Mouse (Mus musculus) MEL (cell line): ENCODE results near the gene Btbd11. TPM values are rescaled to one million over a fixed set of nuclear protein-coding genes. Genes with fewer than 3 reads are reported as not detected.

Experiments used
- DNase-seq: peaks from one replicate; pipeline ENCODE4 v3.0.0; 2011; ENCODE audit warnings: low read depth, low spot score
- H3K27ac ChIP-seq: 2 replicates; pipeline ENCODE4 v1.5.1; 2012; ENCODE audit warnings: low read depth, mild to moderate bottlenecking, control low read depth, low read length, moderate library complexity; ENCODE audit not compliant: control insufficient read depth
- H3K27me3 ChIP-seq, 2 experiments: fragments of 150-350 bp in 1 of 2; sonication (generic) in 1 of 2; 2 replicates each; pipeline ENCODE4 v1.6.1; 2012; ENCODE audit warnings: low read length in 2 of 2, mild to moderate bottlenecking in 2 of 2, improper control_type of control experiment in 1 of 2, moderate library complexity in 1 of 2; ENCODE audit not compliant: insufficient read depth in 2 of 2, control insufficient read depth in 1 of 2
- H3K36me3 ChIP-seq, 2 experiments: 2 replicates each; pipeline ENCODE4 v1.6.1; 2012 to 2014; ENCODE audit warnings: low read length in 2 of 2, improper control_type of control experiment in 1 of 2, inconsistent platforms in 1 of 2, mild to moderate bottlenecking in 1 of 2; ENCODE audit not compliant: insufficient read depth in 2 of 2, control insufficient read depth in 1 of 2
- H3K4me1 ChIP-seq, 2 experiments: fragments of 150-350 bp in 1 of 2; sonication (generic) in 1 of 2; 2 replicates each; pipeline ENCODE4 v1.6.1; 2012; ENCODE audit warnings: low read length in 2 of 2, improper control_type of control experiment in 1 of 2, mild to moderate bottlenecking in 1 of 2; ENCODE audit not compliant: insufficient read depth in 2 of 2, control insufficient read depth in 1 of 2
- H3K4me3 ChIP-seq, 2 experiments: fragments of 150-350 bp in 1 of 2; sonication (generic) in 1 of 2; 2 replicates each; pipeline ENCODE4 v1.5.1; 2012; ENCODE audit warnings: low read depth in 2 of 2, low read length in 2 of 2, mild to moderate bottlenecking in 2 of 2, moderate library complexity in 2 of 2, control low read depth in 1 of 2, improper control_type of control experiment in 1 of 2; ENCODE audit not compliant: control insufficient read depth in 1 of 2, insufficient read depth in 1 of 2
- H3K79me2 ChIP-seq: 2 replicates; pipeline ENCODE4 v1.6.1; 2012; ENCODE audit warnings: mild to moderate bottlenecking, low read length, moderate library complexity; ENCODE audit not compliant: control insufficient read depth, poor library complexity, insufficient read depth
- H3K9ac ChIP-seq: 2 replicates; pipeline ENCODE4 v1.6.1; 2012; ENCODE audit warnings: low read depth, mild to moderate bottlenecking, control low read depth, low read length, moderate library complexity; ENCODE audit not compliant: control insufficient read depth, poor library complexity, severe bottlenecking
- H3K9me3 ChIP-seq: fragments of 150-350 bp; sonication (generic); replicated peaks from 2 replicates; pipeline ENCODE4 v1.6.1; 2012; ENCODE audit warnings: mild to moderate bottlenecking, low read length, improper control_type of control experiment, moderate library complexity; ENCODE audit not compliant: insufficient read depth
- BHLHE40 ChIP-seq: IDR thresholded peaks from 2 replicates; pipeline ENCODE4 v1.6.1; 2012; ENCODE audit warnings: low read depth, mild to moderate bottlenecking, inconsistent platforms, low read length, improper control_type of control experiment, borderline replicate concordance
- CHD1 ChIP-seq: IDR thresholded peaks from 2 replicates; pipeline ENCODE4 v1.6.1; 2012; ENCODE audit warnings: low read depth, mild to moderate bottlenecking, inconsistent platforms, low read length, improper control_type of control experiment
- CHD2 ChIP-seq: IDR thresholded peaks from 2 replicates; pipeline ENCODE4 v1.6.1; 2011; ENCODE audit warnings: low read length, improper control_type of control experiment
- CTCF ChIP-seq, 3 experiments: IDR thresholded peaks in 2 of 3; conservative IDR thresholded peaks in 1 of 3; 2 replicates each; pipeline ENCODE4 v1.5.1; 2011 to 2012; ENCODE audit warnings: low read length in 3 of 3, low read depth in 2 of 3, mild to moderate bottlenecking in 2 of 3, improper control_type of control experiment in 1 of 3, inconsistent platforms in 1 of 3, mixed read lengths in 1 of 3, moderate library complexity in 1 of 3; ENCODE audit not compliant: control insufficient read depth in 1 of 3, insufficient read depth in 1 of 3, poor library complexity in 1 of 3, severe bottlenecking in 1 of 3
- E2F4 ChIP-seq: IDR thresholded peaks from 2 replicates; pipeline ENCODE4 v1.6.1; 2011; ENCODE audit warnings: low read depth, low read length, improper control_type of control experiment, borderline replicate concordance
- ELF1 ChIP-seq: IDR thresholded peaks from 2 replicates; pipeline ENCODE4 v1.6.1; 2014; ENCODE audit warnings: low read depth, mild to moderate bottlenecking, inconsistent platforms, low read length, improper control_type of control experiment, moderate library complexity
- ETS1 ChIP-seq: IDR thresholded peaks from 2 replicates; pipeline ENCODE4 v1.6.1; 2012; ENCODE audit warnings: low read depth, mild to moderate bottlenecking, inconsistent platforms, low read length, improper control_type of control experiment, moderate library complexity
- GABPA ChIP-seq: IDR thresholded peaks from 2 replicates; pipeline ENCODE4 v1.6.1; 2012; ENCODE audit warnings: low read depth, mild to moderate bottlenecking, inconsistent platforms, low read length, improper control_type of control experiment, moderate library complexity
- HCFC1 ChIP-seq: IDR thresholded peaks from 2 replicates; pipeline ENCODE4 v1.6.1; 2012; ENCODE audit warnings: low read depth, mild to moderate bottlenecking, inconsistent platforms, low read length, improper control_type of control experiment, moderate library complexity
- KAT2A ChIP-seq: conservative IDR thresholded peaks from 2 replicates; pipeline ENCODE4 v1.6.1; 2012; ENCODE audit warnings: low read depth, low read length, improper control_type of control experiment, inconsistent platforms
- MAFK ChIP-seq: IDR thresholded peaks from 2 replicates; pipeline ENCODE4 v1.6.1; 2011; ENCODE audit warnings: low read depth, mild to moderate bottlenecking, low read length, improper control_type of control experiment, borderline replicate concordance
- MXI1 ChIP-seq: IDR thresholded peaks from 2 replicates; pipeline ENCODE4 v1.6.1; 2011; ENCODE audit warnings: mild to moderate bottlenecking, low read depth, low read length, improper control_type of control experiment
- NELFE ChIP-seq: IDR thresholded peaks from 2 replicates; pipeline ENCODE4 v1.6.1; 2011; ENCODE audit warnings: low read depth, low read length, improper control_type of control experiment
- NRF1 ChIP-seq: IDR thresholded peaks from 2 replicates; pipeline ENCODE4 v1.6.1; 2014; ENCODE audit warnings: low read depth, mild to moderate bottlenecking, inconsistent platforms, low read length, improper control_type of control experiment, moderate library complexity; ENCODE audit not compliant: poor library complexity, insufficient read depth, severe bottlenecking
- POLR2A ChIP-seq, 2 experiments: IDR thresholded peaks; 2 replicates each; pipeline ENCODE4 v1.6.1; 2011 to 2012; ENCODE audit warnings: low read length in 2 of 2, mild to moderate bottlenecking in 2 of 2, control low read depth in 1 of 2, improper control_type of control experiment in 1 of 2, low read depth in 1 of 2, moderate library complexity in 1 of 2; ENCODE audit not compliant: control insufficient read depth in 1 of 2, insufficient read depth in 1 of 2, poor library complexity in 1 of 2
- POLR2AphosphoS2 ChIP-seq: IDR thresholded peaks from 2 replicates; pipeline ENCODE4 v1.6.1; 2011; ENCODE audit warnings: low read length, improper control_type of control experiment
- SMC3 ChIP-seq: IDR thresholded peaks from 2 replicates; pipeline ENCODE4 v1.6.1; 2011; ENCODE audit warnings: low read depth, low read length, improper control_type of control experiment
- TAL1 ChIP-seq: IDR thresholded peaks from 2 replicates; pipeline ENCODE4 v1.6.1; 2012; ENCODE audit warnings: mild to moderate bottlenecking, inconsistent platforms, low read length, moderate library complexity, mixed read lengths
- UBTF ChIP-seq: IDR thresholded peaks from 2 replicates; pipeline ENCODE4 v1.6.1; 2012; ENCODE audit warnings: low read depth, mild to moderate bottlenecking, inconsistent platforms, low read length, improper control_type of control experiment, moderate library complexity, borderline replicate concordance; ENCODE audit not compliant: insufficient read depth
- USF1 ChIP-seq: IDR thresholded peaks from 2 replicates; pipeline ENCODE4 v1.6.1; 2014; ENCODE audit warnings: low read depth, mild to moderate bottlenecking, inconsistent platforms, low read length, improper control_type of control experiment, moderate library complexity
- USF2 ChIP-seq, 2 experiments: IDR thresholded peaks; 2 replicates each; pipeline ENCODE4 v1.6.1; 2011 to 2012; ENCODE audit warnings: improper control_type of control experiment in 2 of 2, low read length in 2 of 2, borderline replicate concordance in 1 of 2, inconsistent platforms in 1 of 2, low read depth in 1 of 2, mild to moderate bottlenecking in 1 of 2; ENCODE audit not compliant: insufficient read depth in 1 of 2
- ZC3H11A ChIP-seq: IDR thresholded peaks from 2 replicates; pipeline ENCODE4 v1.6.1; 2012; ENCODE audit warnings: low read depth, mild to moderate bottlenecking, inconsistent platforms, low read length, improper control_type of control experiment
- ZKSCAN1 ChIP-seq: IDR thresholded peaks from 2 replicates; pipeline ENCODE4 v1.6.1; 2012; ENCODE audit warnings: low read depth, mild to moderate bottlenecking, inconsistent platforms, low read length, improper control_type of control experiment, moderate library complexity
- ZMIZ1 ChIP-seq: IDR thresholded peaks from 2 replicates; pipeline ENCODE4 v1.6.1; 2012; ENCODE audit warnings: low read depth, mild to moderate bottlenecking, inconsistent platforms, low read length, improper control_type of control experiment, moderate library complexity
- polyA plus RNA-seq, 2 experiments: library from polyadenylated mRNA; stranded (reverse) in 1 of 2; unstranded in 1 of 2; fragments of >175 nt in 1 of 2; fragments of >200 nt in 1 of 2; gene quantifications; 2 replicates each; pipeline versions ENCODE4 v1.2.1 to v1.2.4; 2012; ENCODE audit warnings: low replicate concordance in 2 of 2, low read depth in 1 of 2; ENCODE audit not compliant: insufficient read length in 2 of 2, insufficient read depth in 1 of 2, missing spikeins in 1 of 2
- total RNA-seq: library from RNA; depleted of rRNA; stranded (reverse); fragments of 300-350 nt; gene quantifications from 2 replicates; pipeline ENCODE4 v1.2.3, GENCODE M21; 2012

Btbd11 gene
- total and polyA plus RNA-seq, 3 experiments, result not detected

DNA sequence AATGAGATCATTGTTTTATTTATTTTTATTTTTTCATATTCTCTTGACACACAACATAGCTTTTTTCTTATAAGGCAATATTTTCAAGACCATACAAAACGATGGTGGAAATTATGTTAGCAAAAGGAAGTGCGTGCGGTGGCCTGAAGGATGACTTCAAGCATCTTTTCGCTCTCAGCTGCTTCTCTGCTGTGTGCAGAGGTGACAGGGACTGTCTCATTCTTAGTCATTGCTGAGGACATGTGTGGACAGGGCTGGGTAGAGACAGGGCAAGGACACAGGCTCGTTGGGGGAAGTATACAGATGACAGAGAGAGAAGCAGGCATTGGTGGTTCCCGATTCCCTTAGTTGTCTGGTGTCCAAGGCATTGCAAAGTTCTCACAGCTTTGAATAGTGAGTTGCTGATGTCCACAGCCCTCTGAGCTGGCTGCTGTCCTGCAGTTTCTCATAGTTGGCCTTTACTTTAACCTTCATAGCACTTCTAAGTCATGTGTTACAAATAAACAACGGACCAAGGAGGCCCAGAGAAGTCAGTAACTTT, 135.7 kb downstream of the Btbd11 start:
- Histone ChIP-seq H3K4me1 (no peaks in the 10 kb centered on the region), H3K79me2 (no peaks in the 10 kb centered on the region), H3K9ac (no peak overlapping the region), H3K36me3 (no peaks in the 10 kb centered on the region), H3K27me3 (no peaks in the 10 kb centered on the region; a peak in 1 of 4 replicates), H3K4me3 (no peak overlapping the region), H3K27ac (no peak overlapping the region), H3K9me3 (no peaks in the 10 kb centered on the region)
- DNase-seq, result no peak
- no peak for TF ChIP-seq USF2 (IDR thresholded peaks at IDR 0.05; ENCODE audit: borderline replicate concordance in 1 of 2, insufficient read depth in 1 of 2, low read depth in 1 of 2, low read length in 2 of 2)
- TF ChIP-seq USF1, result no peak
- TF ChIP-seq HCFC1, result no peak
- no peak for TF ChIP-seq CTCF (IDR thresholded peaks at IDR 0.05 in 2 of 3, conservative IDR thresholded peaks at IDR 0.05 in 1 of 3; ENCODE audit: control insufficient read depth in 1 of 3, insufficient read depth in 1 of 3, low read depth in 2 of 3, low read length in 3 of 3, poor library complexity in 1 of 3, severe bottlenecking in 1 of 3)
- TF ChIP-seq ZC3H11A, result no peak
- TF ChIP-seq MXI1, result no peak
- no peak for TF ChIP-seq NELFE
- no peak for TF ChIP-seq TAL1
- no peak for TF ChIP-seq BHLHE40
- no peak for TF ChIP-seq NRF1
- no peak for TF ChIP-seq SMC3
- no peak for TF ChIP-seq ZKSCAN1
- no peak for TF ChIP-seq POLR2AphosphoS2
- no peak for TF ChIP-seq UBTF

DNA sequence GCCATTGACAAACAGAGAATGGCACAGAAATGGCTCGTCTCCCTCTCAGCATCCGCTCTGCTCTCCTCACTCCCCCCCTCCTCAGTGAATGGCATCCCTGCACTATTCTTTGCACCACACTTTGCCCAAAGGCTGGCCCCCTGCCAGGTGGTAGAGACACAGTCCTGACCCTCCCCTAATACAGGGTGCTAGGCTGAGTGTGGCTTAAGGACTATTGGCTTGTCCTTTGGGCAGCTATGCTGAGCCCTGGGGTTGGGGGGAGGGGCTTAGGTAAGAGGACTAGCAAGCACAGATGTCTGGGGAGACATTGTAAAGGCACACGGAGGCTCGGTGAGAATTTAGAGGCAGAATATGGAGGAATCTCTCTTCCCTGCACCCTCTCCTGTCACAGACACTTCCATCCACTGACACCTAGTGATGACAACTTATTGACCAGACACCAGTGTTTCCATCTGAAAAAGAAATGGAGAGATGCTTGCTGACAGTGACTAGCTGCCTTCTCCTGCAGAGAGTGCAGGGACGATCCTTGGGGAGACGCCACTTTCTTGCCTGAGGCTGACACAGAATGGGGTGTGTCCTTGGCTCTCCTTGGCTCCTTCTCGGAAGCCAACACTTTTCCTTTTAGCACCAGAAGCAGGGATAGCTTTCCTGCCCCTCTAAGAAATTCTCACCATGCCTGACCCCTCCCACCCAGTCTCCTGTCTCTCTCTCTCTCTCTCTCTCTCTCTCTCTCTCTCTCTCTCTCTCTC, 138.8 kb downstream of the Btbd11 start:
- DNase-seq, result no peak
- no peak overlapping the region for H3K27ac ChIP-seq
- H3K9ac ChIP-seq, result no peak overlapping the region
- H3K79me2 ChIP-seq, result no peaks in the 10 kb centered on the region
- H3K36me3 ChIP-seq, result no peaks in the 10 kb centered on the region
- no peaks in the 10 kb centered on the region; a peak in 1 of 4 replicates for H3K27me3 ChIP-seq
- H3K4me3 ChIP-seq, result no peak overlapping the region
- no peaks in the 10 kb centered on the region for H3K9me3 ChIP-seq
- H3K4me1 ChIP-seq, result no peaks in the 10 kb centered on the region
- no peak for TF ChIP-seq POLR2A (IDR thresholded peaks at IDR 0.05; ENCODE audit: control insufficient read depth in 1 of 2, insufficient read depth in 1 of 2, low read depth in 1 of 2, low read length in 2 of 2, poor library complexity in 1 of 2)
- TF ChIP-seq ELF1, result no peak
- no peak for TF ChIP-seq NELFE
- no peak for TF ChIP-seq ETS1
- TF ChIP-seq CHD1, result no peak
- TF ChIP-seq POLR2AphosphoS2, result no peak
- TF ChIP-seq KAT2A, result no peak
- no peak for TF ChIP-seq USF2 (IDR thresholded peaks at IDR 0.05; ENCODE audit: borderline replicate concordance in 1 of 2, insufficient read depth in 1 of 2, low read depth in 1 of 2, low read length in 2 of 2)
- TF ChIP-seq MAFK, result no peak
- no peak for TF ChIP-seq CHD2
- TF ChIP-seq GABPA, result no peak
- TF ChIP-seq E2F4, result no peak
- TF ChIP-seq ZMIZ1, result no peak
